Mouse (Mus musculus) hindbrain, embryonic 11.5 days (tissue): ENCODE measurements around the gene Senp3. TPM values are rescaled to one million over a fixed set of nuclear protein-coding genes. Genes with fewer than 3 reads are reported as not detected.
"Not testable (repeated sequence)": the region's sequence is repeated elsewhere in the genome, so short reads cannot be mapped to it uniquely, and the experiment has no call there.

ENCODE experiments used
- ATAC-seq: fragments of 200-750 bp; cut with Nextera tagmentation; 2 replicates; pipeline ENCODE4 v1.8.0; 2017; ENCODE audit warnings: mild to moderate bottlenecking, moderate TSS enrichment, moderate library complexity; ENCODE audit not compliant: low FRiP score
- DNase-seq: peaks from one replicate; pipeline ENCODE4 v3.0.0-alpha.2; 2015; ENCODE audit warnings: low spot score
- H3K27ac ChIP-seq: fragments of 300-500 bp; sonication (generic); 2 replicates; pipeline ENCODE4 v1.5.1; 2014; ENCODE audit warnings: mild to moderate bottlenecking, low read depth, low read length
- H3K27me3 ChIP-seq: fragments of 300-500 bp; sonication (generic); 2 replicates; pipeline ENCODE4 v1.6.1; 2014; ENCODE audit warnings: mild to moderate bottlenecking, low read length, moderate library complexity, mixed read lengths; ENCODE audit not compliant: control insufficient read depth, insufficient read depth
- H3K36me3 ChIP-seq: fragments of 300-500 bp; sonication (generic); 2 replicates; pipeline ENCODE4 v1.6.1; 2014; ENCODE audit warnings: mild to moderate bottlenecking, low read length, moderate library complexity, mixed read lengths; ENCODE audit not compliant: control insufficient read depth, insufficient read depth
- H3K4me1 ChIP-seq: fragments of 300-500 bp; sonication (generic); replicated peaks from 2 replicates; pipeline ENCODE4 v1.6.1; 2014; ENCODE audit warnings: low read length, mixed read lengths; ENCODE audit not compliant: control insufficient read depth, insufficient read depth
- H3K4me2 ChIP-seq: fragments of 300-500 bp; sonication (generic); replicated peaks from 2 replicates; pipeline ENCODE4 v1.6.1; 2014; ENCODE audit warnings: mild to moderate bottlenecking, low read depth, low read length
- H3K4me3 ChIP-seq: fragments of 300-500 bp; sonication (generic); 2 replicates; pipeline ENCODE4 v1.5.1; 2014; ENCODE audit warnings: low read depth, low read length
- H3K9ac ChIP-seq: fragments of 300-500 bp; sonication (generic); 2 replicates; pipeline ENCODE4 v1.6.1; 2014; ENCODE audit warnings: low read depth, low read length
- H3K9me3 ChIP-seq: fragments of 300-500 bp; sonication (generic); 2 replicates; pipeline ENCODE4 v1.6.1; 2016; ENCODE audit warnings: low read length; ENCODE audit not compliant: control insufficient read depth
- WGBS: fragments of 180-500 bp; shearing (Covaris S2); extraction: QIAGEN DNeasy Blood & Tissue Kit; methylation state at CpG from one replicate; pipeline ENCODE4 v1.1.7; 2014; 5-methylcytosine and 5-hydroxymethylcytosine counted together
- polyA plus RNA-seq: library from polyadenylated mRNA; unstranded; fragments of >200 nt; fragmentation: Nextera tagmentation; extraction: Ambion mirVana; gene quantifications from 2 replicates; pipeline ENCODE4 v1.2.1, GENCODE M21; 2014

The Senp3 gene
- polyA plus RNA-seq: 85.8 and 101 TPM in 2 replicates

DNA sequence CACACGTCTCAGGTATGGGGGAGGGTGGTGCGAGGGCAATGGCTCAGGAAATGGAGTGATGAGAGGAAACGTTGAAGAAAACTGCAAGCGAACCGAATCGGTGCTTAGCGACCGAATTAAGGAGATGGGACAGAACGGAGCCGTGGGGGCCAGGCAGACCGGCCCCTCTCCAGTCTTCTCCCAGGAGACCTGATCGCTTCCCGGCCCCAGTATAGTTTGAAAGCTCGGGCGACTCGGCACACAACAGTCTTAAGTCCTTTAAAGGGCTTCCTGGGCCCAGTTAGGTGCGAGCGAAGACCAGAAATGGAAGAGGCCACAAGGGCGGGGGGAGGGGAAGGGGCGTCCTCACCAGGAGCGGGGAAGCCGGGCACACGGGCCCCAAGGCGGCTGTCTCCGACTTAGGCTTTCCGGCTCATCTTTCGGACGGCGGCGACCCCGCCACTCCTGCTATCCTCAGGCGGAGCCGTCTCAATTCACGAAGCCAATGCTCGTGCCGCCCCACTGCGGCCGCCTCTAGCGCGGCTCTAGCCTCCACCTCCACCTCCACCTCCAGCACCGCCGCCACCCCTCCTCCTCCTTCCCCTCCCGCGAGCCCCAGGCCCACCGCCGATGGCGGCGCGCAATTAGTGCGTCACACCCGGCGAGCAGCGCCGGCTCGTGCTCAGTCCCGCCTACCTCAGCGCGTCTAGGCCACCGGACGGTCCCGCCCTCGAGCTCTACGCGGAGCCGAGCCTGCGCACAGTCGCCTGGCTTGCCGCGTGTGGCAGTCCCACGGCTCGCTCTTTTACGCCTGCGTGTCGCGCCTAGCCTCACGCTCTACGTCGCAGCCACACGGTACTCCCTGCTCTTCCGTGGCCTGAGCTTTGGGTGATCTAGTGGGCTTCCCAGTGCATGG, at the start of gene Senp3:
Gene Senp3 (minus strand): TSS at position 771 of the 895 bp plus-strand sequence.
- H3K27me3 ChIP-seq: no peaks in the 10 kb centered on the region
- DNase-seq (peak; percentile 97), ATAC-seq (peak; percentile 95)
- H3K4me2 ChIP-seq: peak within 1 kb of the TSS; percentile 90
- no peaks in the 10 kb centered on the region for H3K9me3 ChIP-seq
- H3K4me1 ChIP-seq: peaks cover 5% of the 10 kb centered on the region; the same call in 1 of the 2 replicates
- peak within 1 kb of the TSS; percentile 73 for H3K4me3 ChIP-seq
- WGBS: under 1% methylated on average over 70 of the region's 80 CpGs
- peaks cover 2% of the 10 kb centered on the region; the same call in 1 of the 2 replicates for H3K36me3 ChIP-seq
- H3K27ac ChIP-seq: peak within 1 kb of the TSS; percentile 83
- peak within 1 kb of the TSS; percentile 82 for H3K9ac ChIP-seq

DNA sequence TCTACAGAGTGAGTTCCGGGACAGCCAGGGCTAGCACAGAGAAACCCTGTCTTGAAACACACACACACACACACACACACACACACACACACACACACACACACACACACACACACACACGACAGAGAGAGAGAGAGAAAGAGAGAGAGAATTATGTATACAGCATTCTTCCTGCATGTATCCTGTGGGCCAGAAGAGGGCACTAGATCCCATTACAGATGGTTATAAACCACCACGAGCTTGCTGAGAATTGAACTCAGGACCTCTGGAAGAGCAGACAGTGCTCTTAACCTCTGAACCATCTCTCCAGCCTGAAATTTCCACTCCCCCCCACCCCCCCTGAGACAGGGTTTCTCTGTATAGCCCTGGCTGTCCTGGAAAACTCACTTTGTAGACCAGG, 49.5 kb upstream of the Senp3 start:
- not testable (repeated sequence) for DNase-seq, H3K4me2 ChIP-seq, ATAC-seq, H3K9me3 ChIP-seq, H3K27ac ChIP-seq, H3K27me3 ChIP-seq, H3K9ac ChIP-seq, H3K4me1 ChIP-seq, H3K4me3 ChIP-seq
- H3K36me3 ChIP-seq: peaks cover 14% of the 10 kb centered on the region
- WGBS: 79% methylated on average over 2 of the region's 3 CpGs

GRCm38 (mm10) chr11:69729063-69729462, 47.2 kb upstream of the Senp3 start:
- Histone ChIP-seq H3K4me1 (no peaks in the 10 kb centered on the region), H3K36me3 (no peaks in the 10 kb centered on the region), H3K27ac (no peak overlapping the region), H3K4me3 (no peak overlapping the region), H3K4me2 (no peak overlapping the region), H3K9me3 (no peaks in the 10 kb centered on the region), H3K9ac (no peak overlapping the region), H3K27me3 (no peaks in the 10 kb centered on the region)
- peak; percentile 71 for DNase-seq
- no peak for ATAC-seq
- 15% methylated on average over 3 of the region's 3 CpGs for WGBS

GRCm38 (mm10) chr11:69725951-69726350, 44.1 kb upstream of the Senp3 start:
- no peak for DNase-seq
- Histone ChIP-seq H3K4me2 (no peak overlapping the region), H3K9me3 (no peaks in the 10 kb centered on the region), H3K36me3 (no peaks in the 10 kb centered on the region), H3K4me1 (no peaks in the 10 kb centered on the region), H3K27ac (no peak overlapping the region), H3K9ac (no peak overlapping the region), H3K27me3 (no peaks in the 10 kb centered on the region), H3K4me3 (no peak overlapping the region)
- no peak for ATAC-seq
- 40% methylated on average over 5 of the region's 5 CpGs for WGBS

DNA sequence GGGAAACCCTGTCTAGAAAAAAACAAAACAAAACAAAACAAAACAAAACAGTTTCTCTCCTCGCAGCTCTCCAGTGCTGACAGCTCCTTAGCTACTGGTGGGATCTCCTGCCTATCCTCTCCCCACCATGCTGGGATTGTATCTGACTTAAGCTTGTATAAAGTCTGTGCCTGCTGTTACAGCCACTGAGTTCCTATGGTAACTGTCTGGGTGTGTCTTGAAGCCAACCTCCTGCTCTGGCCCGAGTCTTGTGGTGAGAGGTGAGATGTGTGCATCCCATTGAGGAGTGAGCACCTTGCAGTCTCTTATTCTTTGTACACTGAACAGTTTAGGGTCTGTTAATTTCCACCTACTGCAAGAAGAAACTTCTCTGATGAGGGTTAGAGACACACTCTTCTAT, 41.2 kb upstream of the Senp3 start:
- no peaks in the 10 kb centered on the region for H3K36me3 ChIP-seq
- no peak overlapping the region for H3K27ac ChIP-seq
- no peaks in the 10 kb centered on the region for H3K4me1 ChIP-seq
- no peak overlapping the region for H3K4me2 ChIP-seq
- H3K4me3 ChIP-seq: no peak overlapping the region
- no peaks in the 10 kb centered on the region for H3K27me3 ChIP-seq
- no peak for ATAC-seq
- WGBS: 58% methylated on average over 2 of the region's 2 CpGs
- no peak overlapping the region for H3K9ac ChIP-seq
- H3K9me3 ChIP-seq: no peaks in the 10 kb centered on the region
- DNase-seq: no peak

DNA sequence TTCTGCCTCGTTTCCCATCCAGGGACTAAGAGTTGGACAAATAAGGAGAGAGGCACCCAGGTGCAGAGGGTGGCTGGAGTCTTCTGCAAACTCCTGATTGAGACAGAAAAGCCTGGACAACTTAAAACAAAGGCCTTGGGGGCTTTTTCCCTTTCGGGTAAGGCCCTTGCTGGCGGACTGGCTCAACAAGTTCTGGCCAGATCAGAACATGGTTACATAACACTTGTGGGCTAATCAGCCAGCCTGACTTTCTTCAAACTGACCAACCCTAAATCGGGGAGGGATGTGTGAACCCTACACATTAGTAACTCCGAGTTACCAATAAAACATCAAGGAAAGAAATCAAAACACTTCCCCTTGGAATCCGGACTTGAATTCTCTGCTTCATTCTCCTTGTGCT, 39.0 kb upstream of the Senp3 start:
- 88% methylated on average over 6 of the region's 6 CpGs for WGBS
- DNase-seq (no peak), ATAC-seq (no peak)
- Histone ChIP-seq H3K36me3 (no peaks in the 10 kb centered on the region), H3K4me2 (no peak overlapping the region), H3K4me1 (no peaks in the 10 kb centered on the region), H3K9ac (no peak overlapping the region), H3K9me3 (no peaks in the 10 kb centered on the region), H3K27me3 (no peaks in the 10 kb centered on the region), H3K27ac (no peak overlapping the region), H3K4me3 (no peak overlapping the region)

DNA sequence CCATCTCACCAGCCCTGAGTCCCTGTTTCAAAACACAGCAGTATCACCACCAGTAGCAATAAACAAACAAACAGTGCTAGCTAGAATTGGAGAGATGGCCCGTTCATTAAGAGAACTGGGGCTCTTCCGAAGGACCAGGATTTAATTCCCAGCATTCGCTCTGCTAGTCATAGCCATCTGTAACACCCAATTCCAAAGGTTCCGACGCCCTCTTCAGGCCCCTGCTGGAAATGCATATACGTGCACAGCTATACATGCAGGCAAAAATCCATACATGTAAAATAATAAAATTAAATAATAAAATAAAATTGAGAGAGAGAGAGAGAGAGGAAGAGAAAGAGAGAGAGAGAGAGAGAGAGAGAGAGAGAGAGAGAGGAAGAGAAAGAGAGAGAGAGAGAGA, 37.5 kb upstream of the Senp3 start:
- H3K4me3 ChIP-seq: no peak overlapping the region
- ATAC-seq: no peak
- no peak overlapping the region for H3K27ac ChIP-seq
- WGBS: 73% methylated on average over 6 of the region's 6 CpGs
- no peaks in the 10 kb centered on the region for H3K9me3 ChIP-seq
- DNase-seq: no peak
- no peaks in the 10 kb centered on the region for H3K27me3 ChIP-seq
- H3K9ac ChIP-seq: no peak overlapping the region
- H3K4me2 ChIP-seq: no peak overlapping the region
- no peaks in the 10 kb centered on the region for H3K4me1 ChIP-seq
- no peaks in the 10 kb centered on the region for H3K36me3 ChIP-seq

GRCm38 (mm10) chr11:69718661-69719060, 36.8 kb upstream of the Senp3 start:
- DNase-seq: no peak

DNA sequence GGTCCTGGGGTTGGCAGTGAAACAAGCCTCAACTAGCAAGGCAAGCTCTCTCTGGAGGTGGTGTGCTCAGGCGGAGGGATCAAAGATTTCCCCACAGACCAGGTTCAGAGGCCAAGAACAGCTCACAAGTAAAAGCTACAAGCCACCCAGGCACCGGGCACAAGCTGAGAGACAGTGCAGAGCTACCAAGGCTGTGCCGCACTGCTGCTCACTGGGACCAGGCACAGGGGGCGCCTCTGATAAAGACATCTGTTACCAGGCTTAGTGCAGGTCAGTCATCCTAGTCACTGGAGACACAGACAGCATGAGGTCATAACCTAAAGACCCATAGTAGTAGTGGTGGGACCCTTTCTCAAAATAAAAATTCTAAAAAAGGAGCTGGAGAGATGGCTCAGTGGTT, 35.1 kb upstream of the Senp3 start:
- Histone ChIP-seq H3K4me3 (no peak overlapping the region), H3K9ac (no peak overlapping the region), H3K4me1 (no peaks in the 10 kb centered on the region), H3K27ac (no peak overlapping the region), H3K9me3 (no peaks in the 10 kb centered on the region), H3K27me3 (no peaks in the 10 kb centered on the region), H3K36me3 (no peaks in the 10 kb centered on the region), H3K4me2 (no peak overlapping the region)
- no peak for DNase-seq
- 49% methylated on average over 4 of the region's 4 CpGs for WGBS
- no peak for ATAC-seq

More at GRCm38 (mm10) chr11:69718661-69719060, 36.8 kb upstream of the Senp3 start:
- Histone ChIP-seq H3K27me3 (no peaks in the 10 kb centered on the region), H3K27ac (no peak overlapping the region), H3K4me1 (no peaks in the 10 kb centered on the region), H3K9ac (peak overlapping the region; percentile 28; the same call in 1 of the 2 replicates), H3K36me3 (no peaks in the 10 kb centered on the region), H3K4me3 (no peak overlapping the region), H3K9me3 (no peaks in the 10 kb centered on the region), H3K4me2 (0 out of 2 replicates have a peak overlapping the region, but pooled peaks have one; percentile 4)
- WGBS: 20% methylated on average over 15 of the region's 15 CpGs
- ATAC-seq: no peak
